Mouse (Mus musculus): ENCODE measurements at regions not wholly inside any gene's neighbourhood (a gene's known extent, or its start where the extent isn't known, plus 50 kb on each side); places are given as distances from the start of the nearest gene placed in this dataset.

DNA sequence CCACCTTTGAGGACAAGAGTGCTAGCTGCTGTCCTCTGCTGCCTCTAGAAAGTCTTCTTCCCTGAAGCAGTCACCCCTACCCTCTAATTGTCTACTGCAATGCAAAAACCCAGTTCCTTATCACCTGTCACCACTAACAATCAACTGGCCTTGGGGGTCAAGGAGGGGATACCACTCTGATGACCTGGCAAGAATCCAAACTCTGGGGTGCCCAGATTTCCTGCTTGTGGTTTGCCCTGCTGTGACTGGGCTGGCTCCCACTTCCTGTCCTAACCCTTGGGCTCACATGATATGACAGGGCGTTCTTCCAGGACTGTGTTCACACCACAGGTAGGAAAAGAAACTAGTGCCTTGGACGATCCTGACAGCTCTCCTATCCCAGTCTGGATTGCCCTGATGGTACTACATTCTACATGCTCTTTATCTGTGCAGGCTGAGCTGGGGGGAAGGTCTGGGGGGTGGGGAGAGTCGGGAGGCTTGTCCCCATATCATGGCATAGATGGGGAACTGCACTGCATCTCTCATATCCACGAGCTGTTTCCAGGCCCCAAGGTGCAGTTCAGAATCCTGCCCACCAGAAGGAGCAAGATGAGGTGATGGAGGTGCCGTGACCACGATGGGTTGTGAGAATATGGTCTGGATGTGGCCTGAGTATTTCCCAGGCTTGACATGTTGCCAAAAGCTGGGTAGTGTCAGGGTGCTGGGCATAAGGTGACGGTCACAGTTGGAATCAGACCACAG lies 81.0 kb downstream of the Maf start:
- DNase-seq: no peak

- no peak for DNase-seq
Observed at GRCm38 (mm10) chr8:115625072-115625471, 82.5 kb downstream of the Maf start.

DNA sequence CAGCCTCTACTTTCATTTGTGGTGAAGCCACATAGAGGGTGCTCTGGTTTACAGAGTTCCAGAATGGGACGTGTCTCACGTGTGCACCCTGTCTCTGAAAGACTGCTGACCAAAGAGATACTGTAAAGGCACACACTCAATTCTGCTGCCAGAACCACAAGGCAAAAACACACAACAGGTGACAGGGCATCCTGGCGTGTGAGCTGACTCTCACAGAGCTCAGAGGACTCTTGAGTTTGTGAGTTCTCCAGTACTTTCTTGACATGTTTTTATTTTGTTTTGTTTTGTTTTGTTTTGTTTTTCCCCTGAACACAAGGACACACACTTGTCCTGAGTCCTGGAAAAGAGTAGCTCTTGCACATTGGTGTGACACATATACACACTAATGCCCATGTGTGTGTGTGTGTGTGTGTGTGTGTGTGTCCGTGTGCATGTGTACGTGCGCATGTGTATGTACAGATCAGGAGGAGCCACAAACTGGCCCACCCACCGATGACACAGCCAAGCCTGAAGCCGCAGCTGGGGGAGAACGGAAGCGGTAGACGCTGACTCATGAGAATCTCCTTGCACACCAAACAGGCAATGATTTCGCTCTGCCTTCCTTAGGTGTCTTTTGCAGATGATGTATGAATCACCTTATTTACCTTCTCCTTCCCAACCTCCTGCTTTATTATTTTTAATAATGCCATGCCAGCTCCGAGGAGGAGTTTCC lies 89.4 kb downstream of the Maf start:
- peak; percentile 29 for DNase-seq

- no peak for DNase-seq
Observed at GRCm38 (mm10) chr8:115616871-115617605, 90.6 kb downstream of the Maf start.

DNA sequence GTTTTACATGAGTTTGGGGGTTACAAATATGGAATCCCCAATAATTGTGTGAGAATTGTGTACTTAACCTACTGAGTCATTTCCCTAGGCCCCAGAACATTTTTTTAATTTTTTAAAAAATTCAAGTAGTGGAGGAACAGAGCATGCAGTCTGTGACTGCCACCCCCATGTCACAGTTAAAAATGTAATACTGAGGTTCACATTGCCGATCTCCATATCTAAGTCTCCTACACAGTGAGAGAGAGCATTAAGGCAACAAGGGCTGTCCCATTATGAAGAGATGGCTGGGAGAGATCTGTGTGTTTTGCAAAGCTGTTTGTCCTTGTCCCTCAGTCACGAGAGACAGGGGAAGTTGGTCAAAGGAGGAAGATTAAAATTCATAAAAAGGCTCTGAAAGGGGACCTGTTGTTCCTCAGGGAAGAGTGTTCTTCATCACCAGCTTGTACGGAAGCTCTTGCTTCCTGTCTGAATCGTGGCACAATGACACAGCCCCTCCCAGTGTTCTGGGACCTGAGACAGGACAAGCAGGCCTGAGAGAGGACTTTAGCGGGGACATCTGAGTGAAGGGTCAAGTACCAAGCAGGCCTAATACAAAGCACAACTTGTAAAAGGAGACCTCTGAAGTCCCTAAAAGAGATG lies 93.5 kb downstream of the Maf start:
- peak; percentile 12 for DNase-seq

GRCm38 (mm10) chr8:115612119-115612518 lies 95.5 kb downstream of the Maf start:
- peak; percentile 23 for DNase-seq

DNA sequence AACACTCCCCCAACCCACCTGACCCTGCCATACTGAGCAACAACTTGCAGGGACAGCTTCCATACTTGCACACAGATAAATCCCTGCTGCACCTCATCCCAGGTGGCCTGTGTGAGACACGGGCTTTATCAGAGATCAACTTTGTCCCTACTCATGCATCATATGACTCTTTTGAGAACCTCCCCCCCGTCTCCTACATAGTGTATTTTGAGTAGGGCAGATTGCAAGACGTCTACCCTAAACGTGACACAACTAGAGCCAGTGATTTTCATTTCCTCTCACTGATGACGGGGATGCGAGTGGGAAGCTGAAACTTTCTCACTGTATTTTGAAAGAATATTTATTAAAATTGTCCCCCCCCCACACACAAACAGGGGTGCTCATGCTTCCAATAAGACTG lies 107.8 kb downstream of the Maf start:
- DNase-seq: no peak

DNA sequence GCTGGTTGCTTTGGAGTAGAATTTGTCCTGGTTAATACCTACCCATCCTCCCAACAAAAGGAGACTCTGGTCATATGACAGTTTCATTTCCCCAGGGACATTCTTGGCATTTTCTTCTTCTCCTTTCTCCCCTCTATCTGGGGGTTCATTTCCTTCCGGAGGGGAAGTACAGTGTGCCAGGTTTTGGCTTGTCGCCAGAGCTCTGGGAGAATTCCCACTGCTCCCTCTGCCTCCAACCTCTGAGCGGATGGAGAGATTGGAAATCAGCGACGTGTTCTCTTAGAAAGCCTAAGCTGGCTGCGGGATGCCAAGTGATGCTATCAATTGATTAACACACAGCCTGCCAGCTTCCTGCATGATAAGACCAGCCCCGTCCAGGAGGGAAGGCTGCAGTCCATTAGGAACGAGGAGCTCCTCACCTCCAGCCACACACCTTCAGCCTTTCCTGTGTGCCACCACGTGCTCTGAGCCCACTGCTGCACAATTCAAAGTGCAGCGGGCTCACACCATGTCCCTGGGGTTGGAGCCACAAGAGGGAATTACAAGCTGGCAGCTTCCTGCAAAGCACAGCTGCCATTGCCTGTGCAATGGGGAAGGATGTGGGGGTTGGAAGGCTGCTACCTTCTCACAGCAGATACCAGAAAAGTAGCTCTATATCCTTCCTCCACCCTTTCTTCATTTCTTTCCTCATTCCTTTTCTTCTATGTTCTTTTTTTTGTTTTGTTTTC lies 110.2 kb downstream of the Maf start:
- DNase-seq: no peak

DNA sequence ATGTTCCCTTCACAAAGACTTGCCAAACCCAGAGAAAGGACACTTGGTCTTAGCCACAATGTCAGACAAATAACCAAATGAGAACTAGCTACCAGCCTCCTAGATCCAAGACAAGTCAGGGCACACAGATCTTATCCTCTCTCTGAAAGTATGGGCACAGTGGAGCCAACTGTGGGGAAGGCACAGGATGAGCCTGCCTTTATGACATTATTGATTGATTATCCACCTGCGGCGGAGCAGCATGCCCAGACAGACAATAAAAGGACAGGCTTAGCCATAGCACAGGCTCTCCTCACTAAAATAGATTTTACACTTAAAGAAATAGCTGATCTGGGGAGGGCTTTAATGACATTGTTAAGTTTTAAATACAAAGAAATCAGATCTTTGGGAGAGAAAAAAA lies 117.9 kb downstream of the Maf start:
- no peak for DNase-seq

GRCm38 (mm10) chr8:115589076-115589475 lies 118.5 kb downstream of the Maf start:
- no peak for DNase-seq

GRCm38 (mm10) chr8:115584311-115584907 lies 123.2 kb downstream of the Maf start:
- no peak for DNase-seq

GRCm38 (mm10) chr8:115583221-115583620 lies 124.4 kb downstream of the Maf start:
- no peak for DNase-seq

DNA sequence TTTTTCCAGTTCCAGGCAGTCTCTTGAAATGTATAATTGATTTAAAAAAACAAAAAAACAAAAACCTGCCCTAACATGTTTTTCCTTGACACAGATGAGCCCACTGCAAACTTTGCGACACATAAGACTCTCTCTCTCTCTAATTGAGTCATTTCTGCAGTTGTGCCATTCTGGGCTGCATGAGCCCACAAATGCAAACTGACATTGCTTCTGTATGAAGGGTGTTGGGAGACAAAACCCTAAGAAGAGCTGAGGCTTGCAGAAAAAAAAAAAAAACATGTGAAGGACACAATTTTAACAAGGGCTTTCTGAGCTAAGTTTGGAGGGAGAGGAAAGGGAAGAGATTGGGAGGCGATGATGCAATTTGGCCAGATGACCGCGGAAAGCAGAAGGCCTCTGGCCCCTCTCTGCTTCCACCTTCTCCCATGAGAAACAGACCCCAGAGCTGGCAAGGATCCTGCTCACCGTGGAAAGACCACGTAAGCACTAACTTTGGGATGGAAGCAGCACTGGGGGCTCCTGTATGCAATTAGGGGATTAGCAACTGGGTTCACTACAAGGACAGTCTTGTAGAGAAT lies 125.6 kb downstream of the Maf start:
- DNase-seq: no peak

- DNase-seq: no peak
Observed at GRCm38 (mm10) chr8:115568394-115568793, 139.2 kb downstream of the Maf start.

- DNase-seq: no peak
Observed at GRCm38 (mm10) chr8:115565768-115566167, 141.8 kb downstream of the Maf start.

DNA sequence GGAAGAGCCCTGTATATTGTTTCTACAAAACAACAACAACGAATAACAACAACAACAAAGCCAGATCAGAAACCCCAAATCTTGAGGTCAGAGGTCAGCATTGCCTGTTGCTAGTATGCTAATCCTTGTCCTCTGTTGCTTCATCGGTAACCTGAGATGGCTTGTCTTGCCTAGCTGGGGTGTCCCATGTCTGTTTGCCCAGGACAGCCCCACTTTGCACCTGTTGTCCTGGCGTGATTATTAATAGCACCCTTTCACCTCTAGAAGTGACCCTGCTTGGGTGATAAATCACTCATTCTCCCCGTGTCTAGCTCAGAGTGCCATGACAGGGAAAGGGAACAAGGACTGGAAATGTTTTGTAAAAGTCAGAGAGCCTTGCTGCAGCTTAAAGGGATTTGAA lies 145.2 kb downstream of the Maf start:
- DNase-seq: no peak

DNA sequence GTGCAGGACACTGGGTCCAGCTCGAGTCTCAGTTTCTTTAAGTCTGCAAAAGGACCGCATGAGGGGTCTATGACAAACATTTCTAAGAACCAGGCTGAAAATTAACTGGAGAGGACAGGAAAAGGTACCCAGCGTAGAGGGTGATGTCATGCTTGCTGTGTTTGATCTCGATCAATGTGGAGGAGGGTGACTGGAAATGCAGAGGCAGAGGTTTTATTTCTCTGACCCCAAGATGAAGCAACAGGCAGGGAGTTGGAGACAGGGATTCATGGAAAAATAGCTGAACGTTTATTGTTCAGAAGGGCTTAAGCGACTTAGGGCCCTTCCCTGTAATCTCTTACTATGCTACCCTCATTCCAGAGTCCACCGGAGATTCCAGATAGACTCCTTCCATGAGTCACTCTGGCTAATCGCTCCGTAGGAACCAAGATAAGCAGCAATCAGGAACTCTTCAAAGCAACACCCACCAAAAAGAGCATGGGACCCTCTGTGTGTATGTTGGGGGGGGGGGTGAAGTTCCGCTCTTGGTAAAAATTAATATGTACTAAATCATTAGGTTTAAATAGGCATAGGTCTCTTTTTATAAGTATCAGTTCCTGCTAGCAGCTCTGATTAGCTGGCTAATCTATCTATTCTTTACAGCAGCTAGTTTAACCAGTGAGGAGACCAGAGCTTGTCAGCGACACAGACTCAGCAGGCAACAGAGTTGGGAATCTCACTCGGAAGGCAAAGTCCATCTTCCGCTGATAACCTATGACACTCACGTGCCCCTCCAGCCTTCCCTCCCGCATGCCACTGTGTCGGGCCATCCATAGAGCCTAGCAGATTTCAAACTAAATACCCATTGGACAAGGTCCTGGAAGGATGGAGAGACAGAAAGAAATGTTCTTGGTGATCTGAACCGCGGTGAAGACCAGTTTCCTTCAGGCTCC lies 146.3 kb downstream of the Maf start:
- no peak for DNase-seq

GRCm38 (mm10) chr8:115555452-115555851 lies 152.1 kb downstream of the Maf start:
- DNase-seq: no peak

- DNase-seq: no peak
Observed at GRCm38 (mm10) chr8:115554185-115554584, 153.4 kb downstream of the Maf start.

- DNase-seq: no peak
Observed at GRCm38 (mm10) chr8:115551262-115551661, 156.3 kb downstream of the Maf start.

DNA sequence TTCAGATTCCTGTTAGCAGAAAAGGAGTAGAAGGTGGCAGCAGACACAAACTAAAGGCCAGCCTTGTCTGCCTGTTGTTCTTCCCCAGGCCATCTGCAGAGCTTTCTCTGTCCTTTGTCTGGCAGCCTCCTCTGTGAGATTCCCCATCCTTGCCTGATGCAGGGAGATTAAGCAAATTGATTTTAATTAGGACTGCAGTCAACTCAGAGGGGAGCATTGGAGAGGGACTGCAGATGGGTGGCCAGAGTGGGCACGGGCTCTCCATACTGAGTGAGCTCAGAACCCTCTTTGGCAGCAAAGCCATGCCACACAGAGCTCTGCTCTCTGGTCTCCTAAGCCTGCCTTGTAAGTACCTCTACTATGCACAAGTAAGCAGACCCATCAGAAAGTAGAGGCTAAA lies 158.5 kb downstream of the Maf start:
- DNase-seq: no peak
